Mouse (Mus musculus) kidney, adult 18-20 months (tissue): ENCODE measurements at regions not wholly inside any gene's neighbourhood (a gene's known extent, or its start where the extent isn't known, plus 50 kb on each side); places are given as distances from the start of the nearest gene placed in this dataset.
"Not testable (repeated sequence)": the region's sequence is repeated elsewhere in the genome, so short reads cannot be mapped to it uniquely, and the experiment has no call there.

Experiments used
- DNase-seq: peaks from one replicate; pipeline ENCODE4 v3.0.0; 2021

DNA sequence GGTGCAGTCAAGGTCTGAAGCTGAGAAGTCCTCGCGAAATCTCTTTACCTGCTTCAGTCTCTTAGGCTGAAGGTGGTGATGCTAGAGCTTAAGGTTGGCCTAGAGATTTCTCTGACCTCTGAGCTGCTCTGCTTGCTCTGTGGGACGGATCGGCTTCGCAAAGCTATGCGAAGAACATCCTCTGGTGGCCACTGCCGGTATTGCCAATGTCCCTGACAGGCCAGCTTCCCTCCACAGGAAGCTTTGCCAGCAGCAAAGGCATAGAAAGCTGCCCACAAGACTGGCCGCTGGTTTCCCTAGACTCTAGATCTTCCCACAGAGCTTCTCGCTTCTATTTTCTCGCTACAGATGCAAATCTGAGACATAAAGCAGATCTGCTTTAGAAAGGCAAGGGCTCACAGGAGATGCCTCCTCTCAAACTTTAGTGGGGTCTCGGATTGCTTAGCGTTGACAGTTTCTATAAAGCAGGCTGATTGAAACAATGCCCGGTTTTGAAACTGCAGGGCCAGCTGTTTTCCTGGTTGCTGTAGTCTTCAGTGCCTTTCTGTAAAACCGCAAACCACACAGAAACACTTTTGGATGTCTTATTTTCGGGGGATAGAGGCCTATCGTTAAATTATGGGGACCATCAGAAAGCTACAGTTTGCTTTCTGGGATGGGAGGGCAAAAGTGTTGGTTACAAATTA lies 153.7 kb downstream of the Car8 start:
- DNase-seq, result peak; percentile 72

DNA sequence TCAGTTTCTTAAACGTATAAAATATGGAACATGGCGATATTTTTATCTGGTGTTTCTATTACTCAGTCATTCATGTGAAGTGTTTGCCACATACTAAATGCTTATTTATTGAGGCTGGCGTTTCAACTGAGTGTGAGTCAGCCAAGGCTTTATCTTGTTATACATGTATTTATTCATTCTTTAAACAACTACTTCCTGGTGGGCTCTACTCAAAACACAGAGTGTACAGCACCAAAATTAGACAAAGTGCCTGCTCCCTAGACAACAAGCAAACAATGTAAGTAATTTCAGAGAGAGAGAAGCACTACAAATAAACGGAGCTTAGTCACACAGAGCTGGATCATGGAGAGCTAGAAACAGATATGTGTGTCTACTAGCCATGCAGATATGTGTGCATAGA lies 159.5 kb downstream of the Car8 start:
- DNase-seq, result no peak

DNA sequence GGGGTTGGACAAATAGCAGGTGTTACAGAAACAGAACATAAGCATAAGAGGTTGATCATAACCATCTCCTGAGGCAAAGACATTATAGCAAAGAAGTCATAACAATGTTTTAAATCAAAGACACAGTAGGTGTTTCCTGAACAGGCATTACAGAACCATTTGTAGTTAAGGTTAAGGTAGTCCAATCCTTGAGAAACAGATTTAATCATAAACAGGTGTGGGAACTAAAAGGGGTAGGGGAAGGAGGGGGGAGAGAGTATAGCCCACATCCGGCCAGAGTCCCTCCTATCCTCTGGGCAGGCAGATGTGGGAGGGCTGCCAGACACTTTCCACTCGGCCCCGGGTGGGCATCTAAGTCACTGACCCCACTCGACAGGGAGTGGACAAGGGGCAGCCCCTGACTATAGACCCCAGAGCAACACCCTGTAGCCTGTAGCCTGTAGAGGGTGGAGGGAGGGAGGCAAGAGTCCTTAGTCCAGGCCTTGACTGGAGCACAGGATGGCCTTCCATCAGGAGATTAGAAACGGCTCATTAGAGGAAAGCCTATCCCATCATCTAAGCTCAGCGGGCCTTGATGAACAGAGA lies 165.8 kb downstream of the Car8 start:
- no peak for DNase-seq

DNA sequence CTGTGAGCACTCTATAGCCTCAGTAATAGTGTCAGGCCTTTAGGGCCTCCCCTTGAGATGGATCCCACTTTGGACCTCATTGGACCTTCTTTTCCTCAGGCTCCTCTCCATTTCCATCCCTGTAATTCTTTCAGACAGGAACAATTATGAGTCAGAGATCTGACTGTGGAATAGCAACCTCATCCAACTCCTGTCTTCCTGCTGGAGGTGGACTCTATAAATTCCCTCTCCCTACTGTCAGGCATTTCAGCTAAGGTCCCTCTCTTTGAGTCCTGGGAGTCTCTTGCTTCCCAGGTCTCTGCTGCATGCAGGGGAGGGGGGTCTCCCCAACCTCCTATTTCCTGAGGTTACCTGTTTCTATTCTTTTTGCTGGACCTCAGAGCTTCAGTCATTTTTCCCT lies 168.1 kb downstream of the Car8 start:
- not testable (repeated sequence) for DNase-seq

DNA sequence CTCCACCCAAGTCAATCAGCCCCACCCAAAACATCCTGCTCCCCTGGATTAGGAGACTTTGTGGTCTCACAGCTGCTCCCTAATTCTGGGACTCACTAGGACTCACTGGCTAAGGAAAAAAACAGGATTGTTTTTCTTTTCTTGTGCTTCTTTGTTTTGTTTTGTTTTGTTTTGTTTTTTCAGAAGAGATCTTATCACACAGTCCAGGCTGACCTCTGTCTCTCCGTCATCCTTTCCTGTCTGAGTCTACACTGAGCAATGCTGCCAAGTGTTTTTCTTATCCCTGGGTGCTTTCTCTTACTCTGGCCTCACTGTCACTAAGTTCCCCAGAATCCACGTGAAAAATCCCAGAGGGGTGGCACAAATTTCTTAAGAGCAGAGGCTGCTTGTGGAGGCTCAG lies 170.8 kb downstream of the Car8 start:
- DNase-seq, result no peak

DNA sequence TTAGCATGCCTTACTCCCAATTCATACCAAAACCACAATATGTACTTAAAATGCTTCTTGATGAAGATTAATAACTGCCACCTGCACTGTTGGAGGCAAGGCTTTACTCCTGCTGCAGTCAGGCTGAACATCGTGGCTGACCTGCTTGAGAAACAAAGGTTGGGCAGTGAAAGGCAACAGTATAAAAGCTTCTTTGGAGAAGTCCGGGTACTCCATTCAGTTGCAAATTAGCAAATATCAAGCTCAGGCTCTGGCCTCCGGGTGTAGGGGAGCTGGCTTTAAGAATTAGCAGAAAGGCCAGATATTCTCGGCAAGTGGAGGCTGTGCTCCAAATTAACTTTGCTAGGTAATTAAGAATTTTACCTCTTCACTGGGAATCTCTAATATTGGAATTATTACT lies 197.1 kb downstream of the Car8 start:
- no peak for DNase-seq

DNA sequence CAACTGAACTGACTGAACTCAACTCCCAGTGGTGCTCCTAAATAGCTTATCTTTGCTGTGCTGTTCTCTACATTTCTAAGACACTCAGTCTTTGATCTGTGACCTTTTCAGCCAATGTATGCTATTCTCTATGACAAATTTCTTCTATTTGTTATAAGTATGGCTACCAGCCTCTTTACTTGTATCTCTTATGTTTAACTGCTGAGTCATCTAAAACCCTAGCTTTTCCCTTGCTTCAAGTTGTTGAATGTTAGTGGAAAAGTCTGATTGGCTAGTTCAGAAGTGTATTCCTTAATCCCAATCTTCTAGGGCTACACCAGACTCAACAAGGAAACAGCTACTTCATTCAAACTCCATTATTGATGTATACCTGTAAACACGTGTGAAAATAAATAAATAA lies 201.0 kb downstream of the Car8 start:
- no peak for DNase-seq

DNA sequence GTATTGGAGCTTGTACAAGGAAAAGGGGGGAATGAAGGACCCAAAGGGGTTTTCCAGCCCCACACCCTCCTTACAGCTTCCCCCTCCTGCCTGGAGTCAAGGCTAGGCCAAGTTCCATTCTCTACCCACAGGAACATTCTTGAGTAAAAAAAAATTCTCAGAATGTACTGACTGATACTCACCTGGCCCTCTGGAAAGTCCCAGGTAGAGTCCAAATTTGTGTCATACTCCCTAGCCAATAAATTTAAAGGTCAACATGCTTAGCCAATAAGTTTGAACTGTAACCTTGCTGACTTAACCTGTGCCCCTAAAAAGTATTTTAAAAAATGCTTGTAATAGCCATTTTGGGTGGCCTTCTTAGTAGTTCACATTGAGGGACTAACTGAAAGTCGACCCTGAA lies 205.4 kb downstream of the Car8 start:
- DNase-seq, result not testable (repeated sequence)

DNA sequence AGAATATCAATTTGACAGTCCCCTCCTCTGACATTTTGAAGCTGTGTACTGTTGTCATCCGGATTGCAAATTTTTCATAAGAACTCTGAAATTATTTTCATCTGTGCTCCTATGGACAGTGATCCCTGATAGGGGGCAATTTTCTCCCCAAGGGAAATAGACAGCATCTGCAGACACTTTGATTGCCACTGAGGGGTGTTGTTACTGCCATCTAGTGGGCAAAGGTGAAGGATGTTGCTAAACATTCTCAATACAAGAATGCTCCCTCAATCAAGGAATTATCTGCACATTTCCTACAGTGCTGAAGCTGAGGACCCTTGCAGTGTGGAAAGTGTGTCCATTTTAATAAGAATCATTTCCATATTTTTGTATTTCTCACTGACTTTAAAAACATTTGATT lies 233.7 kb downstream of the Car8 start:
- DNase-seq, result no peak

DNA sequence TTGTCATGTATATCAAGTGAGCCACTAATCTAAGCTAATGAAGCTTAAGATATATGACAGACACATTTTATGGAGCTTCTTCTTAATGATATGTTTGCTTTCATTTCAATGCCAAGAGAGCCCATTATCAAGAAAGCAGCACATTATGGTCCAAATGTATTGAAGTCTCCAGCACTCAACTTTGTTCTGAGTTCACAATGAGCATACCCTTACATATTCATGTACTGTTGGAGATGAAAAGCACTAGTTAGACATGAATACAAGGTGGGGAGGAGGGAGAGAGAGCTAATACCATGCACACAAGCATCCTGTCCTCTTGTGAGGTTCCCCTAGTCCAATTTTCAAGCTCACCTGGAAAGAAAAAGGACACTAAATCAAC lies 241.3 kb downstream of the Car8 start:
- no peak for DNase-seq

DNA sequence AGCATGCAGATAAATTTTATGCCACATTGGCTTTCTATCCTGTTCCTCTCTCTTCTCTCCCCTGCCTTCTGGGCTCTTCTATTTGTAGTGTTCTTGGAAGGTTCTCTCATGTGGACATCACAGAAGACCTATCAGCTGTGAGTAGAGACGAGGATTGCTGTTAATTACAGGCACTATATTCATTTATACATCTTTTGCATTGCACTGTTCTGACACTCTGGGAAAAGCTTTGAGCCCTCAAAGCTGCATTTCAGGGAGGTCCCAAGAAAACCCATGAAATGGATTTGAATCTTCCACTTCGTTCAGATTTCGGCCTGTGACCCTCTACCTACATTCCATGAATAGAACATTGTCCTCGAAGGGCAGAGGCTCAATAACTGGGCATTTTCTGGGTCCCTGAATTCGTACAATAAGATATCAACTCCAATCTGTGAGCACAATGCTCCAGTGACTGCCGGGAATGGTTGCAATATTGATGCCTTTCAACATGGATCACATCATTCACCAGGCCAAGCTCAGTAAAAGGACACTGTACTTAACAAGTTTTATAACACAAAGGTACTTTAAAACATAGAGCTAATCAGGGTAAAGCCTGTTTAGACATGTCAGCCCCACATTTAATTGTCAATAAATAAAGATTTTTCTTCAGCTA lies 241.8 kb downstream of the Car8 start:
- no peak for DNase-seq

DNA sequence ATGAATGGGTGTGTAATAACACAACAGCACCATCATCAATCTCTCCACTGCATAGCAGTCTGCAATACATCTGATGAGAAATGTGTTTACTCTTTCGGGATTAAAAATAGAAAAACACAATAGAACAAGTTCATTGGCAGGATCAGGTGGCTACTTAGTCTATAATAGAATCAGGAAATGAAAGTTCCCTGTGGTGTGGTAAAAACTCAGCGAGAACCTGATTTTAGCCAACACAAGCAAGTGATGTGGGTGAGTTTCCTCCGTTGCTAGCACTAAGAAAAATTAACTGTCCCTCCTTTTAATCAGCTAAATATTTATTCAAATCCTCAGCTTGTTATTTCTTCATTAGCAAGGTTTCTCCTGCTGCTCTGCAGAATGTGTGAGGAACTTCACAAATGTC lies 245.9 kb downstream of the Car8 start:
- no peak for DNase-seq

DNA sequence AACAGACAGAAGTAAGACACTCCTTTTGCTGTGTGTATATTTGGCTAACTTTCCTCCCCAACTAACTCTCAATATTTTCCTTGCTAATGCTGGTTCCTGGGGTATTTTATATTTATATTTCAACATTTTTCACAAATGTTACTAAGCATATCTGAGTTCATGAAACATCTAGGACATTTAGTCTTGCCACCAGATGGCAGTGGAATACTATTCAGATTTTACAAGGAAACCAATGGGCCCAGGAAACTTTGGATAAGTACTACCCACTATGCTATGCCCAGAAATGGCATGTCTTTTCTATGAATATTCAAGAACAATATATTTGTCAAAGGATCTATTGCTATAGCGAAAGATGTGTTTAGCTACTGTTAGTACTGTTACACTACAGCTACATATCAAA lies 251.1 kb downstream of the Car8 start:
- no peak for DNase-seq

DNA sequence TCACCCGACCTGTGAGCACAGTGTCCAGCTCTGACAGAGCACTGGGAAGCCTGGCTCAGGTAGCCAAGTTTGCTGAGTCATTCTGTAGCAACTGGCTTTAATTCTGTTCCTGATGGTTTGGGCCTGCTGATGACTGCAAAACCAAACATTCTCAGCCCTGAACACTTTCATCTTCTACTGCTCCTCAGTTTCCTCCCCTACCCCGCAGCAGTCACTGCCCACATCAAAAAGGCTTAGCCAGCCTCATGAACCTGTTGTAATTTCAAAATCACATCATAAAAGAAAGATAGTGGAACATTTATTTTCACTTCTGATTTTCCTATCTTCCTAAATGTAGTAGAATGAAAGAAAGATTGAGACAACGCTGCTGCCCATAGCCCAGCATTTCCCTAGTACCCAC lies 251.5 kb downstream of the Car8 start:
- no peak for DNase-seq

DNA sequence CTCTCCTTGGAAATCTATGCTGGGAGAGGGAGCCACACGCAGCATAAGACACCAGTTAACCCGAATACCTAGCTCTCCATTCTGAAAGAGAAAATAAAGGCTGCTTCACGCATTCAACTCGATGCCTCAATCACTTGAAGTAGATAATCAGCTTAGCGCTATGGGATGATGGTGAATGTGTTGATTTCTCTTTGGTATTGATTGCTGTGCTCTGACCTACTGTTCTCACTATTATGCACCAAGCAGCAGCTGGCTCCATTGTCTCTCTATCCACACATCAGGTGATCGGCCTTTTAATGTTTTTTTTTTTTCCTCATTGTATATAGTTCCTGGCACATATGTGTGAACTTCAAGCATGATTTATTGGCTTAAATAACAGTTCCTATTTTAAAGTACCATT lies 254.0 kb downstream of the Car8 start:
- no peak for DNase-seq

DNA sequence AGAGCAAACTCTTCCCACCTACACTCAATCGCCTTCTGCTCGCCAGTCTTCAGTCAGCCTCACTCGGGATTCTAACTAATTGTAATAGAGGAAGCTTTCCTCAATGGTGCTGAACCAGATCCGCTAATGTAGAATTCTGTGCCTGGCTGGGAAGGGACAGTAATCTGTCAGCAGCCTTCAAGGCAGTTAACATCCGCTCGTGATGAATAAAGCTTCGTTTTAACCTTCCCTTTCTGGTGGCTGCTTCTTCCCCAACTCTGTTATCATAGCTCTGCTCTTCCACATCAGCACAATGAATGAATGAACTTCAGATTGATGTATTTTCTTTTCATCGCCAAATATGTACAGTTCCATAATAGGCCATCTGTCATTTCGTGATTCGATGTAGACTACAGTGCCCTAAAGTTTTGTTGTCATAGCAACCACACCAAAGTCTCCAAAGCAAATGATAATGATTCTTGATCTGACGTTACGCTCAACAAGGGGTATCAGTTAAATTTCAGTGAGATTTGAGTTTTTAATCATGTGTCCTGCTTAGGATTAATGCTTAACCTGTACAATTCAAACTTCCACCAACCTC lies 259.0 kb downstream of the Car8 start:
- DNase-seq, result no peak

DNA sequence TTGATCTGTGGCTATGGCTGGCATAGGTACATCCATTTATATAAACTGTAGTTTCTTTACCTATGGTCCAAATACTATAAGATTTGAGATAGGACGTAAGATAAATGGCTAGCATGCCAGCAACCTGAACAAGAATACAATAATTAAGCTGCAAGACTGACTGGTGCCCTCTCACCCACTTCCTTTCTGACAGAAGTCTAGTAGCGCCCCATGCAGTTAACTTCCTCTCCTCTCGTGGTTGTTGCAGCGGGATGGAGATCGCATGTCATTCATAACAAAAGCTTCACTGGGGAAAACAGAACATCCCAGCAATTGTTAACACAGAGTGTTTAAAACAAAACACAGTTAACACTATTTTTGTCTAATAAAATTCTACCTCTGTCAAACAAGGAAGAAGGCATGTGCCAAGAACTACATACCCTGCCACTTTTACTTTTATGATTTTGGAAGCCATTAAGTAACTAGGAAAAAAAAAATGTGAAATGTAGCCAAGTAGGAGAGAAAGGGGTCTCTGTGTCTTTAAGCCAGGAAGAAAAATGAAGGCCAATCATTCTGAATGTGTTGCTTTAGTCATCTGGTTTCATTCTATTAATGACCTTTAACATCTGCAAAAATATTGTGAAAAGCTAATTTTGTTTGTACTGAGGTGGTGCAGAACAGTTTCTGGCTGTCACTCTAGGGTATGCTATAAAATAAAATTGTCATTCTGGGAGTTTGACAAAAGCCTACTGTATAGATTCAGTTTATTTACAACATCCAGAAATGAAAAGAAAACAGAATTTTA lies 261.0 kb downstream of the Car8 start:
- no peak for DNase-seq

DNA sequence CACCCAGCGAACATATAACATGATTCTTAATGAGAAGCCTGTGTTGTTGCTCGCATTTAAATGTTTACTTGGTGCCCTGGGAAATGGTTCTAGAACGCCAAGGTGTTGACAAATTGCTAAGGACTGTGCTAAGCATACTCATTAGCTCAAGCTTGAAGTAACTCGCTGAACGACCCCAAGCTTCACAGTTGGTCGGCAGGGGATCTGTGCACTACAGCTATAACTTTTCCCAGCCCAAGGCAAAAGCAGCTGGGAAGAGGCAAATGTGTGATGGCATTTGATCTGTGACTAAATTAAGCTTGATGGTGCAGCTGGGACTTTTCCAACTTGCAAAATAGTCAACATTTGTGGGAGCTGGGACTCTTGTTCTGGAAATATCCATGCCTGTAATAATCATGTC lies 268.6 kb downstream of the Car8 start:
- no peak for DNase-seq

DNA sequence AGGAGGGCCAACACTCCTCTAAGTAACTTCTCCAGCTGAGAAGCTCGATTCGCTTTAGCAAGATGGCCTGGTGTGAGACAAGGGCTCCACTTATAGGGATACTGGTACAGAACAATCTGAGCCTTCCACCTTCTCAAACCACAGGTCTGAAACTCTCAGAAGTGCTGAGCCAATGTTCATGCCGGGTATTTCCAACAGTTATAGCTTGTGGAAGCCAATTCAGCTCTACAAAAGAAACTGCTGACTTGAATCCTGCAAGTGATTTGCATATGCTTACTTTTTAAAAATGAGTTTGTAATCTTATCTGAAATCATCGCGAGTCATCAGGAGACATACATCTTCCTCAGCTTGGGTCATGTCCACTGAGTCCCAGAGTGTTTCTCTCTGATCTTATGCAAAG lies 273.2 kb downstream of the Car8 start:
- DNase-seq, result no peak

DNA sequence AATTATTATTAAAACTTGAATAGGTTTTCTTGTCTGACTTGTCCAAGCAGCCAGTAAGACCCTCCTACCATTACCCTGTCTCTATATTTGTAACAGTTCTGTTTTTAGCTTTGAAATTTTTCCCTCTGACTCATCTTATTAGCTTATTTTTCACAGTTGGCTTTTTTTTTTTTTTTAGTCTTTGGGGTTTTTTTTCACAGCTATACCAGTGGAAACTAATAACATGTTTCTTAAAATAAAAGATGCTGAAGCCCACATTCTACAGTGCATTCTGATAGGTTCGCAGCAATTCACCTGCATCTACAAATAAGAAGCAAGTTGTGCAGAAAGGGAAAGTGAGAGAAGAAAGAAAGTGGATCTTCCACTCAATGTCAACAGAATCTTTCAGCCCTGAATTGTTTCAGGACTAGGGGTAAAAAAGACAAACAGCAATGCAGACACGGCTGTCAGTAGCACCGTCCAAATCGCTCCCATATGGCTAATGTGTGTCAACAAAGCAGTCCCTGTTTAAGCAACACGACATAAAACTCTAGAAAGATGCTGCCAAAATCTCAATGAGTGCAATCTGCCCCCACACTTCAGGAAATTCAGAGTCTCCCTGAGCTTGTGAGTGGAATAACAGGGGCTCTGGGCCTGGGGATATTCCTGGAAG lies 277.2 kb downstream of the Car8 start:
- no peak for DNase-seq

DNA sequence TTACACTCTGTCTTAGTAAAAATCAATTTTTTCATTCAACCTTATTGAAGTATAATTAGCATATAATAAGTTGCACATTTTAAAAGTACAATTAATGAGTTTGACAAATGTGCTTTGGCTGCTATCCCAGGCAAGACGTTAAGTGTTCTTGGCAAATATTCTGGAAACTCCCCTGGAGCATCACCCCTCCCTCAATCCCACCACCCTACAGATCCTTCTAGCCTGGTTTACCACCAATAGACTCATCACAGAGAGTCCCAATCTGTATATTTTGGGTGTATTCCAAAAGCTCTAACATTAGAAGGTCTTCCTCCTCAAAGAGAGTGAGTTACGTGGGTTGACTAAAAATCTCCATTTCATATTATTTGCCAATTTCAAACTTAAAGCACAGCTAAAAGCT lies 278.5 kb downstream of the Car8 start:
- no peak for DNase-seq

DNA sequence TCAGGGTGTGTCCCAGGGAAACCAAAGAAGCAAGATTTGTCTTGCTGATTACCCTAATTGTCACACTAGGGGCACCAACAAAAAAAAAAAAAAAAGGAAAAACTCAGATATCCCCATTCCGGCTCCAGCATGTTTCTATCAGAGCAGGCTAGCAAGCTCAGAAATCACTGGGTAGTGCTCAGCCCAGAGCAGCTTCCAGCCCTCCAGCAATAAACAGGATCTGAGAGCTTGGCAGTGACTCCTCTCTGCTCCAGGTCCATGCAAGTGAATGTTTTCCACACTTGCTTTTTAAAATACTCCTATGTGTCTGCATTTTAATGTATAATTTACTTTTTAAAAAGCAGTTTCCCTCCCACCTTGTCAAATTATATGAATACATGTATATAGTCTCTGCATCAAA lies 290.8 kb downstream of the Car8 start:
- DNase-seq, result no peak

DNA sequence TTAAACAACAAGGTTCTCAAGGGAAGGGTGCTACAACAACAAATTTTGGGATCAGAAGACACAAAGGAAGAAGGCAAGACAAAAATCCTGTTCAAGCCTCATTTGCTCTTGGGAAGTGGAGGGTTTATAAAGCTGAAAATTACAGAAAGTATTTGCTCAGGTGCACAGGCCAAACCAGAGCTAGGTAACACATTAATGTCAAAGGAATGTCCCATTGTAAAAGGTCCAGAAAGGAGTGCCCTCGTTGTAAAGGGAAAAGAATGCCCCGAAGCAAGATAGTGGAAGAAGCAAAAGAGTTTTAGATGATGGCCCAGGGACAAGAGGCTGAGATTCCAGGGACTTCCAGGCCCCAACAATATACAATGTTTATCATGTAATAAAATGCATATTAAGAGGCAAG lies 317.3 kb downstream of the Car8 start:
- DNase-seq, result no peak
